Mouse (Mus musculus): ENCODE measurements around the gene Epb42. TPM values are rescaled to one million over a fixed set of nuclear protein-coding genes. Genes with fewer than 3 reads are reported as not detected.

Epb42 gene
- polyA plus RNA-seq (2014; fragmentation: Nextera tagmentation; extraction: Ambion mirVana) = 5.5 and 7.0 TPM in 2 replicates

DNA sequence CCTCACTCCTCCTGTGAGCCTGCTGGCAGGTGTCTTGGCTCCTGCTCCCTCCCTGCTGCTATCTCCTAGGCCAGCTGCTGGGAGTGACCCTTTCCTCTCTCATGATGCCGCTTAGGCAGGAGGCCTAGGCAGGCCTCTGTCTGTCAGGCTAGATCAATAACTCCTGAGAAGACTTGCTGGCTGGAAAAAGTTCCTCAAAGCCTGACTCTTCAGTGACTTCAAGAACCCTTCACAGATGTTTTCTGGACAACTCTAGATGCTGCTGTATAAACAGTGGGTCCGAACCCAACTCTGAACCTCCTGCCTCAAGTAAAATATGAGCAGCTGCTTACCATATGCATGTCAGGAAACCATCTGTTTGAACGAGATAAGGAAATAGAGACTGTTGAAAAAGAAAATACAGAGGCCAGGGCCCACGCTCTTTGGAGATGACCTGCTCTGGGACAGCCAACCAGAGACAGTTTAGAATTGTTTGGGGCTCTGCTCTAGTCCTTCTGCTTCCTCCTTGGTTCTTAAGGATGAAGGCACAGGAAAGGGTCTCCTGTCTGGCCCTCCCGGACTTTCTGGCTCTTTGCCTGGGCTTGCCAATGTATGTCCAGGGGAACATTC is at the start of gene Epb42:
Epb42 (minus strand) TSS at position 340 of the 609 bp plus-strand sequence.
- no peak within 1 kb of the TSS for H3K4me3 ChIP-seq (ENCODE audit: low read depth, low read length)
- H3K4me2 ChIP-seq = no peak within 1 kb of the TSS
- no peaks in the 10 kb centered on the region for H3K4me1 ChIP-seq (ENCODE audit: control insufficient read depth, insufficient read depth, low read length)
- ATAC-seq (ENCODE audit: low FRiP score) (no peak), DNase-seq (ENCODE audit: low spot score, missing footprints) (no peak)
- H3K9ac ChIP-seq (ENCODE audit: low read length) = no peak within 1 kb of the TSS
- H3K27me3 ChIP-seq (ENCODE audit: control insufficient read depth, insufficient read depth, low read length) = no peaks in the 10 kb centered on the region
- no peak within 1 kb of the TSS for H3K27ac ChIP-seq (ENCODE audit: low read depth, low read length)
- WGBS = 66% methylated on average over 5 of the region's 5 CpGs
- H3K9me3 ChIP-seq (ENCODE audit: control insufficient read depth, low read length) = no peaks in the 10 kb centered on the region
- H3K36me3 ChIP-seq (ENCODE audit: control insufficient read depth, insufficient read depth, low read length) = no peaks in the 10 kb centered on the region

GRCm38 (mm10) chr2:121085480-121086185 is 48.8 kb upstream of the Epb42 start, which contains the start of gene Tgm5:
TSS of gene Tgm5 (minus strand) at chr2:121085841.
- ATAC-seq (ENCODE audit: low FRiP score) = no peak
- no peaks in the 10 kb centered on the region for H3K9me3 ChIP-seq (ENCODE audit: control insufficient read depth, low read length)
- no peak within 1 kb of the TSS for H3K4me2 ChIP-seq

GRCm38 (mm10) chr2:121082626-121083025 is 45.8 kb upstream of the Epb42 start:
- Histone ChIP-seq H3K36me3 (ENCODE audit: control insufficient read depth, insufficient read depth, low read length) (no peaks in the 10 kb centered on the region), H3K27ac (ENCODE audit: low read depth, low read length) (no peak overlapping the region), H3K9me3 (ENCODE audit: control insufficient read depth, low read length) (no peaks in the 10 kb centered on the region), H3K27me3 (ENCODE audit: control insufficient read depth, insufficient read depth, low read length) (no peaks in the 10 kb centered on the region), H3K4me2 (no peak overlapping the region), H3K4me3 (ENCODE audit: low read depth, low read length) (no peak overlapping the region), H3K9ac (ENCODE audit: low read length) (no peak overlapping the region), H3K4me1 (ENCODE audit: control insufficient read depth, insufficient read depth, low read length) (no peaks in the 10 kb centered on the region)
- no peak for ATAC-seq (ENCODE audit: low FRiP score)
- no peak for DNase-seq (ENCODE audit: low spot score, missing footprints)
- WGBS = 85% methylated on average over 1 of the region's 1 CpGs

More at GRCm38 (mm10) chr2:121085480-121086185, 48.8 kb upstream of the Epb42 start, which contains the start of gene Tgm5:
- H3K36me3 ChIP-seq (ENCODE audit: control insufficient read depth, insufficient read depth, low read length) = no peaks in the 10 kb centered on the region
- H3K27ac ChIP-seq (ENCODE audit: low read depth, low read length) = no peak within 1 kb of the TSS
- DNase-seq (ENCODE audit: low spot score, missing footprints) = no peak
- H3K4me3 ChIP-seq (ENCODE audit: low read depth, low read length) = no peak within 1 kb of the TSS
- H3K9ac ChIP-seq (ENCODE audit: low read length) = no peak within 1 kb of the TSS
- no peaks in the 10 kb centered on the region for H3K27me3 ChIP-seq (ENCODE audit: control insufficient read depth, insufficient read depth, low read length)
- no peaks in the 10 kb centered on the region for H3K4me1 ChIP-seq (ENCODE audit: control insufficient read depth, insufficient read depth, low read length)
- WGBS = 63% methylated on average over 6 of the region's 6 CpGs

- H3K4me1 ChIP-seq (ENCODE audit: control insufficient read depth, insufficient read depth, low read length) = no peaks in the 10 kb centered on the region
- no peaks in the 10 kb centered on the region for H3K27me3 ChIP-seq (ENCODE audit: control insufficient read depth, insufficient read depth, low read length)
- H3K4me3 ChIP-seq (ENCODE audit: low read depth, low read length) = no peak overlapping the region
- 85% methylated on average over 7 of the region's 7 CpGs for WGBS
- no peak overlapping the region for H3K4me2 ChIP-seq
- no peaks in the 10 kb centered on the region for H3K36me3 ChIP-seq (ENCODE audit: control insufficient read depth, insufficient read depth, low read length)
- DNase-seq (ENCODE audit: low spot score, missing footprints) = no peak
- no peak for ATAC-seq (ENCODE audit: low FRiP score)
- H3K27ac ChIP-seq (ENCODE audit: low read depth, low read length) = no peak overlapping the region
- no peak overlapping the region for H3K9ac ChIP-seq (ENCODE audit: low read length)
- no peaks in the 10 kb centered on the region for H3K9me3 ChIP-seq (ENCODE audit: control insufficient read depth, low read length)
These were observed 37.9 kb upstream of the Epb42 start for GRCm38 (mm10) chr2:121074747-121075146.

DNA sequence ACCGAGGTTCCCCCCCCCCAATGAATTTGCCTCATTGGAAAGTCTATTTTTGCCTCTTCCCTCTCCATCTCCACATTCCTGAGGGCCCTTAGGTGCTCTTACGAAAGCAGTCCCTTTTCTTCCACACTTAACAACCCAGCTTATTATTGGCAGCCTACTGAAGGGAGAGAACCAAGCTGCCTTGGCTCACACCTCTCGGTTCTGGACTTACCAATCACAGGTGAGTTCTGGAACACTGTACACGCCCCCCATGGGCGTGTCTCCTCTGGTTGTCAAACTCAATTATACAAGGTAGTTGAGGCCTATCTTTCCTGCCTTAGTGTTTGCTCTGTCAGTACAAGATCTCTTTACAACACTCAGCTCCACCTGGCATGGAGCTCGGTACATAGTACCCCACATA is 35.0 kb upstream of the Epb42 start:
- no peaks in the 10 kb centered on the region for H3K27me3 ChIP-seq (ENCODE audit: control insufficient read depth, insufficient read depth, low read length)
- no peaks in the 10 kb centered on the region for H3K36me3 ChIP-seq (ENCODE audit: control insufficient read depth, insufficient read depth, low read length)
- H3K27ac ChIP-seq (ENCODE audit: low read depth, low read length) = no peak overlapping the region
- no peak overlapping the region for H3K4me3 ChIP-seq (ENCODE audit: low read depth, low read length)
- H3K4me1 ChIP-seq (ENCODE audit: control insufficient read depth, insufficient read depth, low read length) = no peaks in the 10 kb centered on the region
- no peak for DNase-seq (ENCODE audit: low spot score, missing footprints)
- no peaks in the 10 kb centered on the region for H3K9me3 ChIP-seq (ENCODE audit: control insufficient read depth, low read length)
- 83% methylated on average over 6 of the region's 6 CpGs for WGBS
- no peak for ATAC-seq (ENCODE audit: low FRiP score)
- no peak overlapping the region for H3K9ac ChIP-seq (ENCODE audit: low read length)
- H3K4me2 ChIP-seq = no peak overlapping the region

GRCm38 (mm10) chr2:121069506-121069905 is 32.6 kb upstream of the Epb42 start:
- H3K36me3 ChIP-seq (ENCODE audit: control insufficient read depth, insufficient read depth, low read length) = no peaks in the 10 kb centered on the region
- H3K4me3 ChIP-seq (ENCODE audit: low read depth, low read length) = no peak overlapping the region
- no peaks in the 10 kb centered on the region for H3K27me3 ChIP-seq (ENCODE audit: control insufficient read depth, insufficient read depth, low read length)
- no peak for ATAC-seq (ENCODE audit: low FRiP score)
- H3K4me1 ChIP-seq (ENCODE audit: control insufficient read depth, insufficient read depth, low read length) = no peaks in the 10 kb centered on the region
- no peak overlapping the region for H3K9ac ChIP-seq (ENCODE audit: low read length)
- H3K27ac ChIP-seq (ENCODE audit: low read depth, low read length) = no peak overlapping the region
- H3K9me3 ChIP-seq (ENCODE audit: control insufficient read depth, low read length) = no peaks in the 10 kb centered on the region
- no peak for DNase-seq (ENCODE audit: low spot score, missing footprints)
- no peak overlapping the region for H3K4me2 ChIP-seq
- 72% methylated on average over 6 of the region's 6 CpGs for WGBS

DNA sequence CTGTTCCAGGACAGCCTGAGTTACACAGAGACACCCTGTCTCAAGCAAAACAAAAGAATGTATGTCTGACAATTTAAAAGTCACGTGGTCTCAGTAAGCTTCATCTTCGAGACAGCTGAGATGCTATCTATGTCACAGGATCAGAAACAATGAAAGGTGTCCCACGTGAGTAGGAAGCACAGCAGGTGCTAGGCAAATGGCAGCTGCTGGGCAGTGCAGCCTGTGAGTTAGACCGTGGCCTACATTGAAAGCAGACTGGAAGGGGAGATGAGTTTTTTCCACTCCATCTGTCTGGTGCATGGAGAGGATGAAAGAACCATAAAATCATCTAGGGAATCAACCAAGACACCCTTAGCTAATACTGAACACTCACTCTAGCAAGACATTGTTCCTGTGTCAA is 30.2 kb upstream of the Epb42 start:
- no peaks in the 10 kb centered on the region for H3K4me1 ChIP-seq (ENCODE audit: control insufficient read depth, insufficient read depth, low read length)
- ATAC-seq (ENCODE audit: low FRiP score) = no peak
- H3K27ac ChIP-seq (ENCODE audit: low read depth, low read length) = no peak overlapping the region
- H3K9ac ChIP-seq (ENCODE audit: low read length) = no peak overlapping the region
- H3K27me3 ChIP-seq (ENCODE audit: control insufficient read depth, insufficient read depth, low read length) = no peaks in the 10 kb centered on the region
- no peak overlapping the region for H3K4me3 ChIP-seq (ENCODE audit: low read depth, low read length)
- H3K4me2 ChIP-seq = no peak overlapping the region
- H3K36me3 ChIP-seq (ENCODE audit: control insufficient read depth, insufficient read depth, low read length) = no peaks in the 10 kb centered on the region
- no peaks in the 10 kb centered on the region for H3K9me3 ChIP-seq (ENCODE audit: control insufficient read depth, low read length)
- no peak for DNase-seq (ENCODE audit: low spot score, missing footprints)
- 76% methylated on average over 4 of the region's 4 CpGs for WGBS

- H3K9me3 ChIP-seq (ENCODE audit: control insufficient read depth, low read length) = no peaks in the 10 kb centered on the region
- WGBS = 86% methylated on average over 2 of the region's 2 CpGs
- no peak for ATAC-seq (ENCODE audit: low FRiP score)
- H3K27ac ChIP-seq (ENCODE audit: low read depth, low read length) = no peak overlapping the region
- H3K27me3 ChIP-seq (ENCODE audit: control insufficient read depth, insufficient read depth, low read length) = no peaks in the 10 kb centered on the region
- no peak overlapping the region for H3K4me2 ChIP-seq
- no peak overlapping the region for H3K9ac ChIP-seq (ENCODE audit: low read length)
- no peak overlapping the region for H3K4me3 ChIP-seq (ENCODE audit: low read depth, low read length)
- no peaks in the 10 kb centered on the region for H3K4me1 ChIP-seq (ENCODE audit: control insufficient read depth, insufficient read depth, low read length)
- no peaks in the 10 kb centered on the region for H3K36me3 ChIP-seq (ENCODE audit: control insufficient read depth, insufficient read depth, low read length)
- DNase-seq (ENCODE audit: low spot score, missing footprints) = no peak
These were observed 24.4 kb upstream of the Epb42 start for GRCm38 (mm10) chr2:121061315-121061714.

DNA sequence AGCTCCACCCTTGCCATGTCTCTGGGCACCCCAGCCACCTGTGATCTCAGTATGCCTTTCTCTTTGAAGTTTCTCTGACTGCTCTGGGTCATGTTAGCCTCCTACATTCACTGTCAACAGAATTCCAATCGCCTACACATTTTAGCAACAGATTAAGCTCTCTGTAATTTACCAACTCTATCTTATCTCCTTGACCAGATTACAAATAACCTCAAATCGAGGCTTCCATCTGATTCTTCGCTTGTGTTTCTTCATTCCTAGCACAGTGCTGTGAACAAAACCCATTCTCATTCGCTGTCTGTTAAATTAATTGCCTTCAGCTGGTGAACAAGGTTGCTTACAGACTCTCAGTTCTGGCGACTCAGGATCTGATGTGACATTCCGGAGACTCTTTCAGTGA is 21.1 kb upstream of the Epb42 start:
- WGBS = 78% methylated on average over 6 of the region's 6 CpGs
- H3K9me3 ChIP-seq (ENCODE audit: control insufficient read depth, low read length) = no peaks in the 10 kb centered on the region
- H3K27me3 ChIP-seq (ENCODE audit: control insufficient read depth, insufficient read depth, low read length) = no peaks in the 10 kb centered on the region
- no peaks in the 10 kb centered on the region for H3K36me3 ChIP-seq (ENCODE audit: control insufficient read depth, insufficient read depth, low read length)
- no peak overlapping the region for H3K4me3 ChIP-seq (ENCODE audit: low read depth, low read length)
- no peak overlapping the region for H3K4me2 ChIP-seq
- H3K4me1 ChIP-seq (ENCODE audit: control insufficient read depth, insufficient read depth, low read length) = no peaks in the 10 kb centered on the region
- H3K9ac ChIP-seq (ENCODE audit: low read length) = no peak overlapping the region
- no peak for ATAC-seq (ENCODE audit: low FRiP score)
- H3K27ac ChIP-seq (ENCODE audit: low read depth, low read length) = no peak overlapping the region
- DNase-seq (ENCODE audit: low spot score, missing footprints) = no peak

All from midbrain, embryonic 11.5 days (tissue).